Mouse (Mus musculus) spleen, adult 2 months (tissue): ENCODE data around the gene Srebf2. TPM values are rescaled to one million over a fixed set of nuclear protein-coding genes. Genes with fewer than 3 reads are reported as not detected.

ENCODE experiments used
- DNase-seq, 2 experiments: peaks; one replicate each; pipeline versions ENCODE4 v3.0.0 to v3.0.0-alpha.2; 2012 to 2021; ENCODE audit warnings: low spot score in 2 of 2, low read depth in 1 of 2
- H3K27ac ChIP-seq: fragments of 200-500 bp; 2 replicates; pipeline ENCODE4 v1.5.1; 2012; ENCODE audit warnings: low read length, inconsistent platforms; ENCODE audit not compliant: insufficient read depth
- H3K27me3 ChIP-seq: fragments of 200-500 bp; 2 replicates; pipeline ENCODE4 v1.6.1; 2012; ENCODE audit warnings: mild to moderate bottlenecking, moderate library complexity, low read length, inconsistent platforms; ENCODE audit not compliant: control insufficient read depth, insufficient read depth
- H3K36me3 ChIP-seq: fragments of 200-500 bp; 2 replicates; pipeline ENCODE4 v1.6.1; 2012; ENCODE audit warnings: mild to moderate bottlenecking, low read length, inconsistent platforms; ENCODE audit not compliant: control insufficient read depth, insufficient read depth
- H3K4me1 ChIP-seq: fragments of 200-500 bp; 2 replicates; pipeline ENCODE4 v1.6.1; 2011; ENCODE audit warnings: inconsistent platforms; ENCODE audit not compliant: control insufficient read depth, insufficient read depth, insufficient read length
- H3K4me3 ChIP-seq: fragments of 200-500 bp; 2 replicates; pipeline ENCODE4 v1.5.1; 2011; ENCODE audit warnings: mild to moderate bottlenecking, inconsistent platforms; ENCODE audit not compliant: insufficient read depth, insufficient read length; ENCODE audit errors: extremely low read depth
- CTCF ChIP-seq: fragments of 200-500 bp; IDR thresholded peaks from 2 replicates; pipeline ENCODE4 v1.5.1; 2011; ENCODE audit warnings: mild to moderate bottlenecking, inconsistent platforms; ENCODE audit not compliant: insufficient read depth, insufficient read length, insufficient replicate concordance; ENCODE audit errors: extremely low read depth
- POLR2A ChIP-seq: fragments of 200-500 bp; IDR thresholded peaks from 2 replicates; pipeline ENCODE4 v1.6.1; 2011; ENCODE audit warnings: low read depth, low read length, inconsistent platforms
- WGBS: fragments of 180-500 bp; shearing (Covaris S2); methylation state at CpG from one replicate; pipeline ENCODE4 v1.1.7; 2018; 5-methylcytosine and 5-hydroxymethylcytosine counted together
- polyA plus RNA-seq: library from polyadenylated mRNA; depleted of rRNA; stranded (reverse); fragments of >200 nt; gene quantifications from 2 replicates; pipeline ENCODE4 v1.2.3, GENCODE M21; 2012

The Srebf2 gene
- polyA plus RNA-seq, 1 experiment, result 204 TPM

- Histone ChIP-seq H3K4me1 (peaks cover 3% of the 10 kb centered on the region; the same call in 1 of the 2 replicates), H3K4me3 (peak overlapping the region; percentile 68)
- 37% methylated on average over 11 of the region's 11 CpGs for WGBS
Measured at GRCm38 (mm10) chr15:82145851-82146769, 871 bp upstream of the Srebf2 start.

GRCm38 (mm10) chr15:82147611-82148111 is 680 bp downstream of the Srebf2 start:
- WGBS, result under 1% methylated on average over 46 of the region's 50 CpGs
- peak overlapping the region; percentile 69 for H3K4me3 ChIP-seq
- H3K4me1 ChIP-seq, result peaks cover 11% of the 10 kb centered on the region; the same call in 1 of the 2 replicates
- H3K27ac ChIP-seq, result peak overlapping the region; percentile 76
- H3K36me3 ChIP-seq, result no peaks in the 10 kb centered on the region
- no peak for TF ChIP-seq POLR2A
- peak in 1 of 2 experiments; percentile 35 for DNase-seq
- H3K27me3 ChIP-seq, result no peaks in the 10 kb centered on the region; the same call in 1 of the 2 replicates

More at GRCm38 (mm10) chr15:82145851-82146769, 871 bp upstream of the Srebf2 start:
- peak overlapping the region; percentile 86 for H3K27ac ChIP-seq
- DNase-seq, result no peak
- TF ChIP-seq POLR2A (no peak), CTCF (no peak)
- H3K36me3 ChIP-seq, result peaks cover 4% of the 10 kb centered on the region
- no peaks in the 10 kb centered on the region; the same call in 1 of the 2 replicates for H3K27me3 ChIP-seq

GRCm38 (mm10) chr15:82148510-82148911 is 1.5 kb downstream of the Srebf2 start:
- TF ChIP-seq CTCF (no peak), POLR2A (no peak)
- H3K27me3 ChIP-seq, result no peaks in the 10 kb centered on the region; the same call in 1 of the 2 replicates
- H3K4me1 ChIP-seq, result peaks cover 11% of the 10 kb centered on the region; the same call in 1 of the 2 replicates
- DNase-seq, result no peak
- H3K36me3 ChIP-seq, result no peaks in the 10 kb centered on the region
- 18% methylated on average over 9 of the region's 9 CpGs for WGBS
- H3K4me3 ChIP-seq, result peak overlapping the region; percentile 69; the same call in 1 of the 2 replicates
- no peak overlapping the region; the same call in 1 of the 2 replicates for H3K27ac ChIP-seq

- H3K36me3 ChIP-seq, result no peaks in the 10 kb centered on the region
Measured at GRCm38 (mm10) chr15:82150042-82150441, 3.1 kb downstream of the Srebf2 start.

GRCm38 (mm10) chr15:82151176-82151575 is 4.2 kb downstream of the Srebf2 start:
- WGBS, result 48% methylated on average over 4 of the region's 4 CpGs
- no peaks in the 10 kb centered on the region for H3K36me3 ChIP-seq
- no peak for DNase-seq
- no peak overlapping the region for H3K4me3 ChIP-seq
- no peaks in the 10 kb centered on the region; the same call in 1 of the 2 replicates for H3K27me3 ChIP-seq
- no peak overlapping the region for H3K27ac ChIP-seq
- no peak for TF ChIP-seq POLR2A
- no peak for TF ChIP-seq CTCF
- H3K4me1 ChIP-seq, result peaks cover 12% of the 10 kb centered on the region

More at GRCm38 (mm10) chr15:82150042-82150441, 3.1 kb downstream of the Srebf2 start:
- Histone ChIP-seq H3K27me3 (no peaks in the 10 kb centered on the region; the same call in 1 of the 2 replicates), H3K27ac (no peak overlapping the region), H3K4me1 (peaks cover 11% of the 10 kb centered on the region; the same call in 1 of the 2 replicates), H3K4me3 (no peak overlapping the region)
- no peak for DNase-seq
- TF ChIP-seq POLR2A, result no peak
- no peak for TF ChIP-seq CTCF

GRCm38 (mm10) chr15:82152022-82152421 is 5.0 kb downstream of the Srebf2 start:
- Histone ChIP-seq H3K36me3 (no peaks in the 10 kb centered on the region), H3K27ac (peak overlapping the region; percentile 48; the same call in 1 of the 2 replicates), H3K27me3 (no peaks in the 10 kb centered on the region; the same call in 1 of the 2 replicates), H3K4me1 (peaks cover 17% of the 10 kb centered on the region), H3K4me3 (peak overlapping the region; percentile 3; the same call in 1 of the 2 replicates)
- no peak for TF ChIP-seq CTCF
- TF ChIP-seq POLR2A, result no peak
- 44% methylated on average over 12 of the region's 12 CpGs for WGBS
- DNase-seq, result no peak

GRCm38 (mm10) chr15:82152435-82152834 is 5.5 kb downstream of the Srebf2 start:
- peak overlapping the region; percentile 48; the same call in 1 of the 2 replicates for H3K27ac ChIP-seq
- no peaks in the 10 kb centered on the region; the same call in 1 of the 2 replicates for H3K27me3 ChIP-seq
- DNase-seq, result no peak
- TF ChIP-seq CTCF (no peak), POLR2A (no peak)
- peaks cover 20% of the 10 kb centered on the region for H3K4me1 ChIP-seq
- no peaks in the 10 kb centered on the region for H3K36me3 ChIP-seq
- H3K4me3 ChIP-seq, result peak overlapping the region; percentile 3; the same call in 1 of the 2 replicates
- 81% methylated on average over 7 of the region's 7 CpGs for WGBS
